Mouse (Mus musculus) forebrain, embryonic 14.5 days (tissue): ENCODE data around the gene Ppp1r3f. TPM values are rescaled to one million over a fixed set of nuclear protein-coding genes. Genes with fewer than 3 reads are reported as not detected.

Experiments
- ATAC-seq: fragments of 200-750 bp; cut with Nextera tagmentation; 2 replicates; pipeline ENCODE4 v1.8.0; 2017; ENCODE audit warnings: mild to moderate bottlenecking, moderate library complexity
- DNase-seq: peaks from one replicate; pipeline ENCODE4 v3.0.0-alpha.2; 2015; ENCODE audit warnings: low spot score
- H3K27ac ChIP-seq: fragments of 300-500 bp; sonication (generic); 2 replicates; pipeline ENCODE4 v1.5.1; 2014; ENCODE audit warnings: low read depth, mild to moderate bottlenecking, control low read depth, low read length, moderate library complexity
- H3K27me3 ChIP-seq: fragments of 300-500 bp; sonication (generic); replicated peaks from 2 replicates; pipeline ENCODE4 v1.6.1; 2014; ENCODE audit warnings: low read length, control low read depth, mixed read lengths; ENCODE audit not compliant: control insufficient read depth, insufficient read depth
- H3K36me3 ChIP-seq: fragments of 300-500 bp; sonication (generic); 2 replicates; pipeline ENCODE4 v1.6.1; 2014; ENCODE audit warnings: low read length, control low read depth; ENCODE audit not compliant: control insufficient read depth, insufficient read depth
- H3K4me1 ChIP-seq: fragments of 300-500 bp; sonication (generic); 2 replicates; pipeline ENCODE4 v1.6.1; 2014; ENCODE audit warnings: antibody characterized with exemption, low read length, control low read depth; ENCODE audit not compliant: control insufficient read depth, insufficient read depth
- H3K4me2 ChIP-seq: fragments of 300-500 bp; sonication (generic); 2 replicates; pipeline ENCODE4 v1.6.1; 2014; ENCODE audit warnings: mild to moderate bottlenecking, control low read depth, low read length
- H3K4me3 ChIP-seq: fragments of 300-500 bp; sonication (generic); 2 replicates; pipeline ENCODE4 v1.5.1; 2014; ENCODE audit warnings: low read depth, low read length, control low read depth
- H3K9ac ChIP-seq: fragments of 300-500 bp; sonication (generic); 2 replicates; pipeline ENCODE4 v1.6.1; 2014; ENCODE audit warnings: mild to moderate bottlenecking, low read length, control low read depth, moderate library complexity
- H3K9me3 ChIP-seq: fragments of 300-500 bp; sonication (generic); replicated peaks from 2 replicates; pipeline ENCODE4 v1.6.1; 2016; ENCODE audit warnings: low read length, control low read depth, mixed read lengths; ENCODE audit not compliant: control insufficient read depth
- WGBS: fragments of 180-500 bp; shearing (Covaris S2); extraction: QIAGEN DNeasy Blood & Tissue Kit; methylation state at CpG from one replicate; pipeline ENCODE4 v1.1.7; 2014; 5-methylcytosine and 5-hydroxymethylcytosine counted together
- polyA plus RNA-seq: library from polyadenylated mRNA; unstranded; fragments of >200 nt; fragmentation: Nextera tagmentation; extraction: Ambion mirVana; gene quantifications from 2 replicates; pipeline ENCODE4 v1.2.1, GENCODE M21; 2014

Ppp1r3f gene
- polyA plus RNA-seq, 1 experiment from 2014 or later = 2.6 TPM

- no peak overlapping the region for H3K27ac ChIP-seq
- H3K36me3 ChIP-seq = peaks cover 26% of the 10 kb centered on the region; the same call in 1 of the 2 replicates
- H3K4me2 ChIP-seq = no peak overlapping the region
- no peaks in the 10 kb centered on the region for H3K27me3 ChIP-seq
- no peak overlapping the region for H3K4me3 ChIP-seq
- no peak; the same call in 1 of the 2 replicates for ATAC-seq
- H3K4me1 ChIP-seq = no peaks in the 10 kb centered on the region
- no peak overlapping the region for H3K9ac ChIP-seq
- 75% methylated on average over 6 of the region's 9 CpGs for WGBS
- DNase-seq = peak; percentile 3
- no peaks in the 10 kb centered on the region for H3K9me3 ChIP-seq
Observed at GRCm38 (mm10) chrX:7595371-7595770, 21.3 kb upstream of the Ppp1r3f start.

- H3K36me3 ChIP-seq = no peaks in the 10 kb centered on the region
- no peak for DNase-seq
- H3K4me3 ChIP-seq = no peak overlapping the region
- no peaks in the 10 kb centered on the region for H3K9me3 ChIP-seq
- whole genome bisulfite sequencing = 87% methylated on average over 5 of the region's 5 CpGs
- no peak overlapping the region for H3K4me2 ChIP-seq
- no peak for ATAC-seq
- H3K9ac ChIP-seq = no peak overlapping the region
- H3K27me3 ChIP-seq = no peaks in the 10 kb centered on the region
- H3K27ac ChIP-seq = no peak overlapping the region
- no peaks in the 10 kb centered on the region for H3K4me1 ChIP-seq
Observed at GRCm38 (mm10) chrX:7586356-7586755, 12.3 kb upstream of the Ppp1r3f start.

GRCm38 (mm10) chrX:7583881-7584280, 9.8 kb upstream of the Ppp1r3f start:
- Histone ChIP-seq H3K36me3 (no peaks in the 10 kb centered on the region), H3K9ac (no peak overlapping the region), H3K4me2 (no peak overlapping the region), H3K4me3 (no peak overlapping the region), H3K27me3 (no peaks in the 10 kb centered on the region), H3K27ac (no peak overlapping the region), H3K9me3 (no peaks in the 10 kb centered on the region), H3K4me1 (no peaks in the 10 kb centered on the region)
- DNase-seq = no peak
- 95% methylated on average over 11 of the region's 11 CpGs for WGBS
- ATAC-seq = no peak

GRCm38 (mm10) chrX:7581151-7581550, 7.1 kb upstream of the Ppp1r3f start:
- H3K36me3 ChIP-seq = no peaks in the 10 kb centered on the region
- H3K27ac ChIP-seq = no peak overlapping the region
- H3K4me2 ChIP-seq = no peak overlapping the region
- ATAC-seq = no peak
- no peaks in the 10 kb centered on the region for H3K27me3 ChIP-seq
- WGBS = 98% methylated on average over 2 of the region's 2 CpGs
- no peaks in the 10 kb centered on the region for H3K4me1 ChIP-seq
- DNase-seq = no peak
- no peak overlapping the region for H3K4me3 ChIP-seq
- H3K9ac ChIP-seq = no peak overlapping the region
- H3K9me3 ChIP-seq = no peaks in the 10 kb centered on the region

- Histone ChIP-seq H3K27ac (peak overlapping the region; percentile 81), H3K9ac (peak overlapping the region; percentile 40), H3K9me3 (no peaks in the 10 kb centered on the region), H3K36me3 (no peaks in the 10 kb centered on the region), H3K4me1 (peaks cover 6% of the 10 kb centered on the region; the same call in 1 of the 2 replicates), H3K4me3 (peak overlapping the region; percentile 50), H3K27me3 (no peaks in the 10 kb centered on the region), H3K4me2 (peak overlapping the region; percentile 45)
- no peak for DNase-seq
- no peak for ATAC-seq
- 32% methylated on average over 5 of the region's 6 CpGs for WGBS
Observed at GRCm38 (mm10) chrX:7574885-7575231, 775 bp upstream of the Ppp1r3f start.

GRCm38 (mm10) chrX:7573176-7574086, 652 bp downstream of the Ppp1r3f start, which contains the start of gene Foxp3:
Gene Foxp3, plus strand, starts transcription at chrX:7573644.
- peak within 1 kb of the TSS; percentile 50 for H3K4me3 ChIP-seq
- peaks cover 6% of the 10 kb centered on the region; the same call in 1 of the 2 replicates for H3K4me1 ChIP-seq
- H3K36me3 ChIP-seq = no peaks in the 10 kb centered on the region
- H3K9ac ChIP-seq = peak within 1 kb of the TSS; percentile 72
- WGBS = 39% methylated on average over 61 of the region's 72 CpGs
- no peaks in the 10 kb centered on the region for H3K9me3 ChIP-seq
- ATAC-seq = peak; percentile 18
- peak within 1 kb of the TSS; percentile 60 for H3K4me2 ChIP-seq
- DNase-seq = peak; percentile 2
- H3K27ac ChIP-seq = peak within 1 kb of the TSS; percentile 86
- H3K27me3 ChIP-seq = no peaks in the 10 kb centered on the region

GRCm38 (mm10) chrX:7572466-7572865, 1.6 kb downstream of the Ppp1r3f start:
- H3K36me3 ChIP-seq = no peaks in the 10 kb centered on the region
- no peaks in the 10 kb centered on the region for H3K9me3 ChIP-seq
- WGBS = 93% methylated on average over 10 of the region's 10 CpGs
- no peaks in the 10 kb centered on the region for H3K27me3 ChIP-seq
- no peak overlapping the region for H3K4me3 ChIP-seq
- DNase-seq = no peak
- no peak for ATAC-seq
- H3K4me1 ChIP-seq = peaks cover 6% of the 10 kb centered on the region; the same call in 1 of the 2 replicates
- peak overlapping the region; percentile 60; the same call in 1 of the 2 replicates for H3K4me2 ChIP-seq
- H3K27ac ChIP-seq = no peak overlapping the region
- no peak overlapping the region for H3K9ac ChIP-seq

GRCm38 (mm10) chrX:7571565-7572136, 2.4 kb downstream of the Ppp1r3f start:
- H3K9ac ChIP-seq = no peak overlapping the region
- no peak overlapping the region for H3K4me2 ChIP-seq
- WGBS = 86% methylated on average over 9 of the region's 9 CpGs

More at GRCm38 (mm10) chrX:7571565-7572136, 2.4 kb downstream of the Ppp1r3f start:
- Histone ChIP-seq H3K4me1 (peaks cover 6% of the 10 kb centered on the region; the same call in 1 of the 2 replicates), H3K36me3 (no peaks in the 10 kb centered on the region), H3K9me3 (no peaks in the 10 kb centered on the region), H3K4me3 (no peak overlapping the region), H3K27ac (no peak overlapping the region), H3K27me3 (no peaks in the 10 kb centered on the region)
- DNase-seq (no peak), ATAC-seq (no peak)
